Mouse (Mus musculus) adrenal gland, postnatal 14 days (tissue): ENCODE results near the gene Gpc4. TPM values are rescaled to one million over a fixed set of nuclear protein-coding genes. Genes with fewer than 3 reads are reported as not detected.
A peak's percentile ranks its signal among the peaks of the same experiment; 100 is the strongest.

Experiments
- DNase-seq: peaks from one replicate; pipeline ENCODE4 v3.0.0; 2021; ENCODE audit warnings: mixed read lengths
- total RNA-seq: library from RNA; stranded (reverse); gene quantifications from 2 replicates; pipeline ENCODE4 v1.2.3, GENCODE M21; 2021

The Gpc4 gene
- total RNA-seq, 1 experiment from 2014 or later = 125 TPM

DNA sequence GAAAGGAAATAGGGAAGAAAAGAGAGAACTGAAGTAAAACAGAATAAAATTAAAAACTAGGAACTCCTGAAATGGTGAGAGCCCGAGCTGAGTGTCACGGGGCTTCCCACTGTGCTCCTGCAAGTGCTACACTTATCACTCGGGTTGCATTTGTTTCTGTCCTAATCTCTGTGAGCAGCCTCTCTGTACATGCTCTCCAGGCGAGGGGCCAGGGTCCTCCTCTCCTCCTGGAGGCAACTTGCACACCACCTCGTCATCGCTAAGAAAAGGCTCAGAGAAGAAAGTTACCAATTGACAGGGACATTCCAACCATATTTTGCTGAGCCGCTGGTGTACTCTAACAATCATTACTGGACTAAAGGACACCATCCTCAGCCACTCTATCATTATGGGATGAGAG lies 14.0 kb downstream of the Gpc4 start:
- DNase-seq = no peak

DNA sequence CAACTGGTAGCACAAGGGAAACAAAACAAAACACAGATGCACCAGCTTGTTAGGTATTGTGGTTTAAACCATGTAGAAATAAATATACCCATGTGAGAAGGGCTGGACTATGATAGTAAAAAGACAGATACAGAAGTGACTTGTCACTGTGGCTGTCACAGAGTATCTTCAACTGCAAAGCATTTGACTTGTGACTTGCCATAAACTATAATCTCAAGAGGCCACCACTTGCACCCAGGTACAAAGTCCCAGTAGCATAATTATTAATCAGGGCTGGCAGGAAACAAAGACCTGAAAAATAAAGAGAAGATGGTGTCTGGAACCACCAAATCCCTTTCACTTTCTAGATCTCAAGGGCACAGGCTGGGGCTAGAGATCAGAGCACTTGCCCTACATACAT lies 19.5 kb downstream of the Gpc4 start:
- no peak for DNase-seq

DNA sequence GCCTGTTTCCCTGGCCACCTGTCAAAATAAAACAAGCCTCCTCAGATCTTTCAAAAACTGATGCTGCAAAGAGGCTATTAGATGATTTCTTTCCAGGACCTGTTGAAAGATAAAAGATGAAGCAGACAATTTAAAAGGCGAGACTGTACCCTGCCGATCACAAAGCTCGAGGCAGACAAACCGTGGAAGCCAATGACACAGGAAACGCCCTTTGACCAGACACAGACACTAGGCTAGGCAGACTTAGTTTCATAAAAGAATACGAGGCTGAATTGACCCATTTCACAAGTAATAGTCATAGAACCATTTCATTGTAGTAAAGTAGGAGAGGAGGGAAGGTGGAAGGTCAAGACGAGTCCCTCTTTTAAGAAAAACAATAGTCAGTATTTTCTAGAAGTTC lies 20.6 kb downstream of the Gpc4 start:
- DNase-seq = no peak

- DNase-seq = no peak
Measured at GRCm38 (mm10) chrX:52140316-52140715, 24.7 kb downstream of the Gpc4 start.

DNA sequence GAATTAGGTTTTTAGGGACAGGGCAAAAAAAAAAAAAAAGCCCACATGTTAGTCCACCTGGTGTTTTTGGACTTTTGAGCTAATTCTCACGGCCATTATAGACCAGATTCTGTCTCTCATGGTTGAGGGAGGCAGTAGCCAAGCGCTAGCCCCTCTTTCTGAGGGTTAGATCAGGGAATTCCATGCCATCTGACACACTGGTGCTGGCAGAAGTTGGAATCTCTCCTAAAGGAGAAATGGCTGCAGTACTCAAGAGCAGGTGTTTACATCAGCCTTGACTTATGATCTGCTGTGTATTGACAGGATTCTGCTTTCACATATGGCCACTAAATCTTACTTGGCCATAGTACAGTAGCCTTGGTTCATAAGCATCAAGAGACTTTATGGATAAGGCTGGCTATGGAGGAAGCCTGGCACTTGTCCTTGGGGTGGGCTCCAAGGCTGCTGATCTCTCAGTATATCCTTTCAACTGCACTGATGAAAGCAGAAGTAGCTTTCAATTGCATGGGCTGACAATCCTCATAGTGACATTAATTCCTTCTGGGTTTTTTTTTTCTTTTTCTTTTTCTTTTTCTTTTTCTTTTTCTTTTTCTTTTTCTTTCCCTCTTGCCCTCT lies 26.5 kb downstream of the Gpc4 start:
- no peak for DNase-seq

DNA sequence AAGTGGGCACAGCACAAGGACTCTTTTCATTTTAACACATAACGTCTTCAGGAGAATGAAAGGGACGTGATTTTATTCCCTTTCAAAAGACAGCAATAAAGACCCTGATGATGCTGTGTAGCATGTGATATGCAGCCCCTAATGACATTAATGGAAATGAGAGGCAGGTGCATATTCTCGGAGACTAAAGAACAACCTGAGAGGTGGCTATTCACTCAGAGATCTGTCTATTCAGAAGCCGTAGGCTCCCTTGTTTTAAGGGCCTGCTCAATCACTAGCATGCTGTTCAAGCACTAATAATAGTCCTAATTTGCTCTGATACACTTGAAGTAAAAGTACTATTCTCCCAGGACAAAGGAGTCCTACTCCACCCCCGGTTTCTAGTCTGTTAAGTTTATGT lies 27.0 kb downstream of the Gpc4 start:
- no peak for DNase-seq

DNA sequence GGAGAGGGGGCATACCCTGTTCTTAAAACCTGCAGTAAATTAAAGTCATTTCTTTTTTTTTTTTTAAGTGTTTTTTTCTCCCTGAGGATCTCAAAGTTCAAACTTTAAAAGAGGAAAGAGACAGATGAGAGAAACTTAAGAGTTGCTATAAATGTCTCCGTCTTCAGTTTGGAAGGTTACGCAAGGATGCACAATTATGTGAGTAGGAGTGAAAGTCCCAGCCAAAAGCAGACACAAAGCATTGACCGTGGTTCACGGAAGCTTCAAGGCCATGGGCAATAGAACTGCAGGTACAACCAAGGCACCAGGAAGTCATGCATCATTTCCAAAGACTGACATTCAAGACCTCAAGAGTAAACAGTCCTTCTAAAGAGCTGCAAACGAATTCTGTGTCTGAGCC lies 28.5 kb downstream of the Gpc4 start:
- DNase-seq = no peak

DNA sequence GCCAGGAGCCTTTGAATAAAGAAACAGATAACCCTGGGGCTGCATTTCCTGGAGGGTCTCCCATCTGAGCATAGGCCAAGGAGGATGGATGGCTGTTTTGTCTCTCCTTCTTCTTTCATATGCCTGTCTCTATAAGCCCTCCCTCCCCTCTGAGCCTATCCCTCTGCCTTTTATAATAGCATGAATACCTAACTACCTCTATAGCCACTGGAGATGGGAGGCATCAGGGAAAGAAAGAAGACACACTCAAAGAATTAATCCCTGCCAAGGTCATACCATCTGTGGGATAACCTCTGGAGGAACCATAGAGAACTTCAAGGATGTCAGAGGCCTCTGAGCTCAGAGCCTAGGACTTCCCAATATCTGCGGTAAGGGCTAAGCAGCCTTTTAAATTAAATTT lies 35.4 kb downstream of the Gpc4 start:
- no peak for DNase-seq

DNA sequence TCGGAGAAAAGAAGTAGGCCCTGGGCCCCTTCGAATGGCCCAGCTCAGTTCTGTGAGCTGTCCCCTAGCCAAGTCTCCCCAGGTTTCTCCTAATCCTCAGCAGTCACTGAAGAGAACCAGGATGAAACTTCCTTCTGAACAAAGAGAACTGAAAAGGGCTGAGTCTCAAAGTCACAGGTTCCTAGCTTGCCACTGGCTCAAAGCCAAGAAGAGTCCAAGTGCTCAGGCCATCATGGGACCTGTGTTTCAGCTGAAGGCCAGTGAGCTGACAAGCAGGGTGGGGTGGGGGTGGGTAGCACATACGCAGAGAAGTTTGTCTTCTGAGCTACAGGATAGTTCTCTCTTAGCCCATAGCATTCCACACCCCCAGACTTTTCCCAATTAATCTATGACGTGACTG lies 36.3 kb downstream of the Gpc4 start:
- peak; percentile 25 for DNase-seq

- DNase-seq = no peak
Measured at GRCm38 (mm10) chrX:52113651-52114050, 51.4 kb downstream of the Gpc4 start.

DNA sequence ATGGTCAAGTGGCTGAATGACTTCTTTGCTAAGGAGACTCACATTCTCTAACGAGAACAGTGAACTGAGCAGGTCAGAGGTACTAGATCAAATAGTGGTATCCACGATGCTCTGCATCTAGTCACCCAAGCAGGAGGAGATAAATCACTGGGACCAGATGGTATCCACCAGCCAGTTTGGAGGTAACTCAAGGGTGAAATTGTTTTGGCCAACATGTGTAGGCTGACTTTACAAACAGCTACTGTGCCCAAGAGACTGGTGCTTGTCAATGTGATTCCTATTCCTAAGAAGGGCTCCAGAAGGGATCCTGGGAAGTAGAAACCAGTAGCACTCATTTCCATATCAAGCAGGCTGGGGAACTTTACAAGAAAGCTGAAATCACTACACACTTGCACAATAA lies 55.4 kb downstream of the Gpc4 start:
- DNase-seq = no peak

DNA sequence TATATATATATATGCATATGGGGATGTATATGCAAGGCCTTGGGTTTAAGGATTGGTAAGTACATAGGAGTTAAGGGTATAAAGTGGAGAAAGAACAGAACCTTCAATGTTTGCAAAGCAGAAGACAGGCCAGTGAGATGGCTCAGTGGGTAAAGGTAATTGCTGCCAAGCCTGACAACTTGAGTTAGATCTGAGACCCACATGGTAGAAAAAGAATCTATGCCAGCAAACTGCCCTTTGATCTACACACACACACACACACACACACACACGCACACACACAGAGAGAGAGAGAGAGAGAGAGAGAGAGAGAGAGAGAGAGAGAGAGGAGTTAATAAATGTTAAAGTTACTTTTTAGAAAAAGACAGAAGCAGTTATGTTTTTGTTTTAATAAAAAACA lies 56.1 kb downstream of the Gpc4 start:
- no peak for DNase-seq

GRCm38 (mm10) chrX:52103771-52104170 lies 61.3 kb downstream of the Gpc4 start:
- no peak for DNase-seq

GRCm38 (mm10) chrX:52101940-52102339 lies 63.1 kb downstream of the Gpc4 start:
- DNase-seq = no peak

DNA sequence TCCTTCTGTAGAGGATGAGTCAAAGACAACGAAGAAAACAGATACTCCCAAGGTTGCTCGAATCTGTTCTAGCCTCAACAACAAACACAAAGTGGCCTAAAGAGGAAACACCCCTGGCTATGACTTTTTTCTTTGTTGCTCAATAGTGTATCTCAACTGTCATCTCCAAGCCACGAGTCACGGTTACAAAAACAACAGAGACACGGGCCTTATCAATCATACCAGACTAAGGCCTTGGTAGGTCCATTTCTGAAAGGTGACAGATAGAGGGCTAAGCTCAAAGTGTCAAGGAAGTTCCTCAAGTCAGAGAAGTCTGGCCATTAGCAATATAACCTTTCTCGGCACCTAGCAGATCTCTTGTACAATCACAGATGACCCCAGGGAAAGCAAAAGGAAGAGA lies 63.6 kb downstream of the Gpc4 start:
- DNase-seq = no peak

GRCm38 (mm10) chrX:52087726-52088348 lies 77.2 kb downstream of the Gpc4 start:
- DNase-seq = peak; percentile 34

- DNase-seq = no peak
Measured at GRCm38 (mm10) chrX:52086885-52087573, 78.0 kb downstream of the Gpc4 start.

GRCm38 (mm10) chrX:52083557-52083956 lies 81.5 kb downstream of the Gpc4 start:
- no peak for DNase-seq

DNA sequence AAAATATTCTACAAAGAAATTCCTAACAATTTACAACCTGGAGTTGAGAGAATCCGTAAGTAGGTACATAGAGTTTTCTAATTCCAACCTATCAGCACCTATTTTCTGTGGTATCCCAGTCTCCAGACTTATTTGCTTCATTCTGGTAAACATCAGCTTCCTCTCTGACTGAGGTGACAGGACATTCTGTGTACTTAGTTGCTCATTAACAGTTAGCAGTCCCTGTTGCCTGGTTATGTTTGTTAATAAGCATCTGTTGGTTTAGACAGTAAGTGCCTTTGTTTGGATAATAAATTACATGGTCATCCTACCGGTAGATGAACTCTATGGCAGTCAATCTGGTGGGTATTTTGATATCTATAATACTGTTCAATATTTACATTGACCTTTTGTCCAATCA lies 92.6 kb downstream of the Gpc4 start:
- no peak for DNase-seq

DNA sequence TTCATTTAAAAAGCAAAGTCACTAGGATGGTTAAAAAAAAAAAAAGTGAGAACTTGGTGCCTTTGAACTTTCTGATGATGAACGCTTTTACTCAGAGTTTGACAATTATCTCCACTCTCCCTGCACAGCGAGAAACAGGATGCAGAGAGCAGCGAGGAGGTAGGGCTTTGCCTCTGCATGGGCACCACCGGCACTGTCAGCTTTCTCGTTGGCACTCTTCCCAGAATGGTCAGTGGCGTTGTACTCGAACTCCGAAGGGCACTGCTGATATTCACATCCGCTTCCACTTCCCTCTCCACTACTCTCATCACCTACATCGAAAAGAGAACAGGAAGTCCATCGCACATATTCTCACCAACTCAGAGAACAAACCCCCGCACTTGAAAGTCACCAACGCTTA lies 111.6 kb downstream of the Gpc4 start:
- peak; percentile 51 for DNase-seq

- DNase-seq = peak; percentile 65
Measured at GRCm38 (mm10) chrX:52052011-52052410, 113.0 kb downstream of the Gpc4 start.

GRCm38 (mm10) chrX:52050941-52051340 lies 114.1 kb downstream of the Gpc4 start:
- no peak for DNase-seq

DNA sequence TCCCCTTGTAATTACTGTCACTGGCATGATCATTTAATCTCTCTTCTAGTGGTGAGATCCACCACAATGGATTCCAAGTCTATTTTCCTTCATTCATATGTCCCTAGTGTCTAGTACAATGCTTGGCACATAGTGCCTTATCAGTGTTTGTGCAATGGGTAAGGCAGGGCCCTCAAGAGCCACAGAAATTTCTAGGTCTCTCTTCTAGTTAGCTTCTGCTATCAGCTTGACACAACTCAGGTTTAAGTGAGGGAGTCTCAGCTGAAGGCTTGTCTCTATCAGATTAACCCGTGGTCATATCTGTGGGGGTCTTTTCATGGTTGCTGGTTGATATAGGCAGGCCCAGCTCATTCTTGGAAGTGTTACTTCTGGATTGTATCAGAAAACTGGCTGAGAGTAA lies 125.2 kb downstream of the Gpc4 start:
- no peak for DNase-seq

DNA sequence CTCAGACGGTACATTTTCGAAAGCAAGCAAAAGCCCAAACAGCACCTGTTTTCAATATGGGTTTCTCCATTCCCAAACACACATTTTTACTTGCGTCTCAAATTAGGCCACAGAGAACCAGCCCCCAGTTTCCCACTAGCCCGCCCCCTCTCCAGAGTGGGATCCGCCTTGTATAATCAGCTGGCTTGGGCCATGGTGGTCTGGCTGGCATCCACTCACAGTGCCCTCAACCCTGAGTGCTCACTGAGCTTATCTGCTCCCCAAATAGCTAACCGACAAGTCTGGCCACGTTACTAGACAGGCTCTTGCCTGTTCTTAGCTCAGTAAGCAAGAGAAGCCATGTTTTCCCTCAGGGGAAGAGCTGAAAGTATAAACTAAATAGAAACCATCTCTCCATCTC lies 134.9 kb downstream of the Gpc4 start:
- no peak for DNase-seq
